Mouse (Mus musculus) cerebellum, adult 2 months (tissue): ENCODE measurements around the gene Dbndd2.

Experiments
- CTCF ChIP-seq: fragments of 200-500 bp; IDR thresholded peaks from 2 replicates; pipeline ENCODE4 v1.5.1; 2011; ENCODE audit warnings: low read depth, mild to moderate bottlenecking, control low read depth, low read length, moderate library complexity, borderline replicate concordance; ENCODE audit not compliant: insufficient read depth
- POLR2A ChIP-seq: fragments of 200-500 bp; IDR thresholded peaks from 2 replicates; pipeline ENCODE4 v1.6.1; 2011; ENCODE audit warnings: low read length, control low read depth, borderline replicate concordance; ENCODE audit not compliant: insufficient read depth

DNA sequence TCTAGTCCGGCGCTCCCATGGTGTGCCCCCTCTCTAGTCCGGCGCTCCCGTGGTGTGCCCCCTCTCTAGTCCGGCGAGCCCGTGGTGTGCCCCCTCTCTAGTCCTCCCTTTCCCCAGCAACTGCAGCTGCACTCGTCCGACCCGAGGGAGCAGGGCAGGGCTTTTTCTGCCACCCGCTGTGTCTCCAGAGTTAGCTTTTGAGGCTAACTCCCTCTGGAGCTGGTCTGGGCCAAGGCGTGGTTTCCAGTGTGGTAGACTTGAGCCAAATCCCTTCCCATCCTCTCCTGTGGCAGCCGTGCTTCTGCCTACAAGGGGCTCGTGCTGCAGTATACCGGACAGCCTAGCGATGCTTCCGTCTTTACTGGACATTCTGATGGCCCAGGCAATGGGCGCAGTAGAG, 21.9 kb downstream of the Dbndd2 start:
- TF ChIP-seq CTCF, result no peak
- TF ChIP-seq POLR2A, result no peak
